Mouse (Mus musculus) cerebellum, adult 2 months (tissue): Measurements from ENCODE around the gene Kdm4b. TPM values are rescaled to one million over a fixed set of nuclear protein-coding genes. Genes with fewer than 3 reads are reported as not detected.

ENCODE experiments used
- DNase-seq, 2 experiments: peaks; one replicate each; pipeline ENCODE4 v3.0.0; 2021
- H3K27ac ChIP-seq: fragments of 200-500 bp; 2 replicates; pipeline ENCODE4 v1.5.1; 2012; ENCODE audit warnings: low read length, control low read depth, inconsistent platforms; ENCODE audit not compliant: insufficient read depth
- H3K27me3 ChIP-seq: fragments of 200-500 bp; 2 replicates; pipeline ENCODE4 v1.6.1; 2012; ENCODE audit warnings: inconsistent platforms, mild to moderate bottlenecking, low read length, moderate library complexity; ENCODE audit not compliant: control insufficient read depth, insufficient read depth
- H3K4me1 ChIP-seq: fragments of 200-500 bp; 2 replicates; pipeline ENCODE4 v1.6.1; 2011; ENCODE audit warnings: low read length; ENCODE audit not compliant: control insufficient read depth, insufficient read depth
- H3K4me3 ChIP-seq: fragments of 200-500 bp; replicated peaks from 2 replicates; pipeline ENCODE3; 2011; ENCODE audit warnings: mild to moderate bottlenecking, low read depth, low read length, control low read depth; ENCODE audit not compliant: insufficient read depth
- CTCF ChIP-seq: fragments of 200-500 bp; IDR thresholded peaks from 2 replicates; pipeline ENCODE4 v1.5.1; 2011; ENCODE audit warnings: low read depth, mild to moderate bottlenecking, control low read depth, low read length, moderate library complexity, borderline replicate concordance; ENCODE audit not compliant: insufficient read depth
- POLR2A ChIP-seq: fragments of 200-500 bp; IDR thresholded peaks from 2 replicates; pipeline ENCODE4 v1.6.1; 2011; ENCODE audit warnings: low read length, control low read depth, borderline replicate concordance; ENCODE audit not compliant: insufficient read depth
- WGBS: fragments of 180-500 bp; shearing (Covaris S2); methylation state at CpG from one replicate; pipeline ENCODE4 v1.1.7; 2018; 5-methylcytosine and 5-hydroxymethylcytosine counted together
- polyA plus RNA-seq: library from polyadenylated mRNA; depleted of rRNA; stranded (reverse); fragments of >200 nt; gene quantifications from 2 replicates; pipeline ENCODE4 v1.2.3, GENCODE M21; 2012

Gene Kdm4b
- polyA plus RNA-seq, 1 experiment = 45.8 TPM

DNA sequence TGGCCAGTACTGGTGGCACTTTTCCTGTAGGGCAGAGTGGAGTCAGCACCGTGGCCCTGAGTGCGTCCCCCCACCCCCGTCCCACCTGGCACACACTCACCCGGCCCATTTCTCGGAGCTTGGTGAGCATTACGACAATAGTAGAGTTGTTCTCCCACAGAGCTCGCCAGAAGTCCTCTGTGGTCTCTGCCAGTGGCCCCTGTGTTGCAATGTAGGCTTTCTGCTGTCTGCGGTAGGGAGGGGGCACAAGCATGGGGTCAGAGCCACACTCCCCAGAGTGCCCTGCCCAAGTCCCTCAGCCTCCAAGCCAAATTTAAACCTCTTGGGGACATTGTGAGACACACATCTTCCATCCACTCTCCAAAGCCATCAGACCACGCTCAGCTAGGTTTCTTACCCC lies 88.9 kb downstream of the Kdm4b start:
- WGBS = 70% methylated on average over 9 of the region's 9 CpGs
- peaks cover 19% of the 10 kb centered on the region for H3K4me1 ChIP-seq
- no peak overlapping the region for H3K27ac ChIP-seq
- H3K27me3 ChIP-seq = no peaks in the 10 kb centered on the region
- DNase-seq = no peak
- H3K4me3 ChIP-seq = no peak overlapping the region
- TF ChIP-seq POLR2A = no peak
- TF ChIP-seq CTCF = no peak

- H3K4me1 ChIP-seq = peaks cover 14% of the 10 kb centered on the region
- no peaks in the 10 kb centered on the region for H3K27me3 ChIP-seq
- WGBS = 37% methylated on average over 12 of the region's 12 CpGs
These were observed 92.4 kb downstream of the Kdm4b start for GRCm38 (mm10) chr17:56418304-56418703.

GRCm38 (mm10) chr17:56420022-56420421 lies 94.2 kb downstream of the Kdm4b start:
- no peak overlapping the region for H3K4me3 ChIP-seq
- no peaks in the 10 kb centered on the region for H3K27me3 ChIP-seq
- 98% methylated on average over 2 of the region's 2 CpGs for WGBS
- no peak overlapping the region for H3K27ac ChIP-seq
- DNase-seq = no peak
- TF ChIP-seq POLR2A (no peak), CTCF (no peak)
- no peaks in the 10 kb centered on the region for H3K4me1 ChIP-seq

More at GRCm38 (mm10) chr17:56418304-56418703, 92.4 kb downstream of the Kdm4b start:
- no peak for TF ChIP-seq CTCF
- no peak for TF ChIP-seq POLR2A
- Histone ChIP-seq H3K27ac (no peak overlapping the region), H3K4me3 (no peak overlapping the region)
- DNase-seq = no peak

DNA sequence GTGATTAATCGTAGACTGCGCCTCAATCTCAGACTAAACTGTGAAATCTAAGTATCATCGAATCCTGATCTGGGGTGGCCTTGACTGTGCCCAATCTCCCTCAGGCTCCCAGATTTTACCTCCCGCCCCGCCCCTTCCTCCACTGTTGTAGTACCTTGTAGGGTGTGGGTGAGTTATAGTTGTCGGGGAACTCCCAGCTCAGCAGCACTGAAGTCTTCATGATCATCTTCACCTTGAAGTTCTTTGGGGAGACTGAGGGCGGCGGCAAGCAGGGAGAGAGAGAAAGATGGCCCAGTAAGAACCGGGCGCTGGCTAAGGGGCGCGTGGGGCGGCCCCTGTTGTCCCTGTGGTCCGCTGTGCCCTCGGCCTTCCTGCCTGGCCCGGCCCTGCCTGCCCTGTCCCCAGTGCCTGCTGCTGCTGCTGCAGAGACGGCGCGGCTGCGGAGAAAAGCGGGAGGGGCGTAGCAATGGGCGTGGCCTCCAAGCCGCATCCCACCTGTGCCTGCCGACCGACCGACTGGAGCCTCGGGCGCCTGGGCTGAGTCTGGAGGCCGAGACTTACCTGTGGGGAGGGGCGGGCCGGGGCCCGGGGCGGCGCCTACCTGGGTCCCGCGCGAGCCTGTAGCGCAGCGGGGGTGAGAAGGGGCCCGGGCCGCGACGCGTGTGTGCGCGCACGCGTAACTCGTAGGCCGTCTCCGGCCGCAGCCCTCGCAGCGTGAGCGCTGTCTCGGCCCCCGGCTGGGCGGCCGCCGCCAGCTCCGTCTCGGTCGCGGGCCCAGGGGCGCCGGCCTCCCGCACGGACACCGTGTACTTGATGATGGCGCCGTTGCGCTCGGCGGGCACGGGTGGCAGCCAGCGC lies 99.1 kb downstream of the Kdm4b start:
- WGBS = 35% methylated on average over 63 of the region's 77 CpGs
- Histone ChIP-seq H3K27ac (no peak overlapping the region), H3K27me3 (no peaks in the 10 kb centered on the region), H3K4me1 (peaks cover 13% of the 10 kb centered on the region), H3K4me3 (peak overlapping the region; percentile 41)
- TF ChIP-seq POLR2A = no peak
- no peak for TF ChIP-seq CTCF
- DNase-seq = peak; percentile 60 to 65

DNA sequence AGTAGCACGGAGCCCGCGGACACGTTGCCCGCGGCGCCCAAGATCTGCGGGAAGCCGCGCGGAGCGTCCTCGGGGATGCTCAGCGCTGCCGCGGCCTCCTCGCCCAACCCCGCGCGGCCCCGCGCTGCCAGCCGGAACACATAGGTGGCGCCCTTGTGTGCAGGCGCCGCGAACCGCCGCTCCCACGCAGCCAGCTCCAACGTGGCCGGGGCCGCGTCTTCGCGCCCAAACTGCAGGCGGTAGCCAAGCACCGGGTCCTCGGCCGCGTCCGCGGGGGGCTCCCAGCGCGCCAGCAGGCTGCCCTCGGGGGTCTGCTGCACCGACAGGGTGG lies 99.7 kb downstream of the Kdm4b start:
- no peak overlapping the region for H3K27ac ChIP-seq
- 0 out of 2 replicates have a peak, but pooled peaks have one; percentile 21 for TF ChIP-seq POLR2A
- peak; percentile 77 for TF ChIP-seq CTCF
- H3K4me1 ChIP-seq = peaks cover 13% of the 10 kb centered on the region
- no peaks in the 10 kb centered on the region for H3K27me3 ChIP-seq
- 4% methylated on average over 44 of the region's 47 CpGs for WGBS
- DNase-seq = peak; percentile 80 to 88
- H3K4me3 ChIP-seq = peak overlapping the region; percentile 41

DNA sequence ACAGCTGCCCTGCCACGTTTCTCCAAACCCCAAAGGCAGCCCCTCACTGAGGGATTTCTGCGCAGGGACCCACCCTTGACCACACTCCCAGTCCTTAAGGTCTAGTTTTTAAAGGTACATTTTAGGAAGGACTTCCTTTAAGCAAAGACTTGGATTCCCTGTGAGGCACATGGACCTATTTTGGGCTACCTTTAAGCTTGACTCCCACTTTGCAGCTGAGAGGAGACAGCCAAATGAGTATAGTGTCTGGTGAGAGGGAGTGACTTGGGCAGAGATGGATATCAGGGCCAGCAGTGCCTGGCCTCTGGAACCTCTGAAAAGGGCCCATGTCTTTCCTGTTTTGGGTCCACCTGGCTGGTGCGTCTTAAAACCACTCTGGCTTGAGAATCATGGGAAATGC lies 100.1 kb downstream of the Kdm4b start:
- 42% methylated on average over 3 of the region's 3 CpGs for WGBS

GRCm38 (mm10) chr17:56427857-56428256 lies 102.0 kb downstream of the Kdm4b start:
- H3K4me3 ChIP-seq = no peak overlapping the region
- peaks cover 13% of the 10 kb centered on the region for H3K4me1 ChIP-seq
- H3K27me3 ChIP-seq = no peaks in the 10 kb centered on the region
- WGBS = 84% methylated on average over 28 of the region's 28 CpGs
- no peak overlapping the region for H3K27ac ChIP-seq
- TF ChIP-seq CTCF (no peak), POLR2A (no peak)
- DNase-seq = no peak

More for the DNA sequence above, 100.1 kb downstream of the Kdm4b start:
- TF ChIP-seq POLR2A (no peak), CTCF (no peak)
- H3K4me1 ChIP-seq = peaks cover 13% of the 10 kb centered on the region
- no peak overlapping the region for H3K4me3 ChIP-seq
- H3K27me3 ChIP-seq = no peaks in the 10 kb centered on the region
- no peak overlapping the region for H3K27ac ChIP-seq
- DNase-seq = no peak

DNA sequence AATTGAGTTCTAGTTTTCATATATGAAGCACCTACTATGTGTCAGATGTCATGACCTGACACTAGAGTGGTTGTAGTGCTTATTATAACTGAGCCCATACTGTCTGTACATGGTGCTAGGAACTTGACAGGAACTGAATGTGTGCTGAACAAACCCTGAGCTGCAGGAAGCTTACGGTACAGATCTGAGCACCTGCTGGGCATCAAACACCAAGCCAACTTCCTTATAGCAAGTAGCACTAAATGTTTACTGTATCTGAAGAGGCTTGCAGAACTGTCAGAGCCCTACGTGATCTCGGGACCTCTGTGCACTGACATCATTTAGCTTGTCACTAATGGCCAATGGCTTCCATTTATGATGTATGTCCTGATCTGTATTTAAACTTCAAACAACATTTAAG lies 105.7 kb downstream of the Kdm4b start:
- peaks cover 6% of the 10 kb centered on the region; the same call in 1 of the 2 replicates for H3K4me1 ChIP-seq
- H3K4me3 ChIP-seq = no peak overlapping the region
- H3K27ac ChIP-seq = no peak overlapping the region
- 59% methylated on average over 3 of the region's 3 CpGs for WGBS
- DNase-seq = no peak
- H3K27me3 ChIP-seq = no peaks in the 10 kb centered on the region
- TF ChIP-seq POLR2A (no peak), CTCF (no peak)
